Mouse (Mus musculus) gonadal fat pad, adult 2 months (tissue): ENCODE measurements around the gene Tatdn3. TPM values are rescaled to one million over a fixed set of nuclear protein-coding genes. Genes with fewer than 3 reads are reported as not detected.

Source experiments
- DNase-seq: peaks from one replicate; pipeline ENCODE4 v3.0.0-alpha.2; 2012; ENCODE audit warnings: low read depth
- polyA plus RNA-seq: library from polyadenylated mRNA; depleted of rRNA; stranded (reverse); fragments of >200 nt; gene quantifications from 2 replicates; pipeline ENCODE4 v1.2.3, GENCODE M21; 2012

Tatdn3 gene
- polyA plus RNA-seq, 1 experiment, result 12.6 TPM

GRCm38 (mm10) chr1:191075199-191075883 is 12.6 kb upstream of the Tatdn3 start:
- DNase-seq, result no peak

GRCm38 (mm10) chr1:191073486-191073885 is 10.8 kb upstream of the Tatdn3 start:
- no peak for DNase-seq

GRCm38 (mm10) chr1:191073001-191073400 is 10.3 kb upstream of the Tatdn3 start:
- DNase-seq, result no peak

GRCm38 (mm10) chr1:191072329-191072913 is 9.7 kb upstream of the Tatdn3 start:
- DNase-seq, result no peak

- no peak for DNase-seq
Observed at GRCm38 (mm10) chr1:191071613-191072012, 8.9 kb upstream of the Tatdn3 start.

GRCm38 (mm10) chr1:191070259-191070658 is 7.5 kb upstream of the Tatdn3 start:
- DNase-seq, result no peak

- DNase-seq, result no peak
Observed at GRCm38 (mm10) chr1:191068377-191068776, 5.6 kb upstream of the Tatdn3 start.

GRCm38 (mm10) chr1:191065188-191065587 is 2.5 kb upstream of the Tatdn3 start:
- DNase-seq, result no peak

- DNase-seq, result no peak
Observed at GRCm38 (mm10) chr1:191064535-191064934, 1.8 kb upstream of the Tatdn3 start.

- no peak for DNase-seq
Observed at GRCm38 (mm10) chr1:191063700-191064099, 968 bp upstream of the Tatdn3 start.

GRCm38 (mm10) chr1:191062241-191062780 is 421 bp downstream of the Tatdn3 start:
- no peak for DNase-seq

GRCm38 (mm10) chr1:191057461-191057860 is 5.3 kb downstream of the Tatdn3 start:
- DNase-seq, result no peak

- DNase-seq, result no peak
Observed at GRCm38 (mm10) chr1:191055533-191055873, 7.2 kb downstream of the Tatdn3 start.

GRCm38 (mm10) chr1:191054870-191055532 is 7.7 kb downstream of the Tatdn3 start:
- DNase-seq, result no peak

- DNase-seq, result no peak
Observed at GRCm38 (mm10) chr1:191053555-191053954, 9.2 kb downstream of the Tatdn3 start.

- peak; percentile 81 for DNase-seq
Observed at GRCm38 (mm10) chr1:191046231-191046824, 16.4 kb downstream of the Tatdn3 start.

- DNase-seq, result no peak
Observed at GRCm38 (mm10) chr1:191045264-191045663, 17.5 kb downstream of the Tatdn3 start.

GRCm38 (mm10) chr1:191042688-191043087 is 20.0 kb downstream of the Tatdn3 start:
- no peak for DNase-seq

- no peak for DNase-seq
Observed at GRCm38 (mm10) chr1:191042106-191042505, 20.6 kb downstream of the Tatdn3 start.

GRCm38 (mm10) chr1:191041352-191041751 is 21.4 kb downstream of the Tatdn3 start:
- DNase-seq, result no peak

- DNase-seq, result no peak
Observed at GRCm38 (mm10) chr1:191037999-191038398, 24.7 kb downstream of the Tatdn3 start.

- DNase-seq, result no peak
Observed at GRCm38 (mm10) chr1:191036554-191037334, 26.0 kb downstream of the Tatdn3 start, which contains the start of gene Spata45. TSS of gene Spata45 (plus strand) at chr1:191036639.
